Mouse (Mus musculus) spleen, postnatal 10 days (tissue): ENCODE measurements around the gene Ndufb3.
"Not testable (repeated sequence)": the region's sequence is repeated elsewhere in the genome, so short reads cannot be mapped to it uniquely, and the experiment has no call there.

Experiments used
- DNase-seq, 2 experiments: peaks; one replicate each; pipeline ENCODE4 v3.0.0; 2021 to 2022; ENCODE audit warnings: low spot score in 2 of 2

The Ndufb3 gene

DNA sequence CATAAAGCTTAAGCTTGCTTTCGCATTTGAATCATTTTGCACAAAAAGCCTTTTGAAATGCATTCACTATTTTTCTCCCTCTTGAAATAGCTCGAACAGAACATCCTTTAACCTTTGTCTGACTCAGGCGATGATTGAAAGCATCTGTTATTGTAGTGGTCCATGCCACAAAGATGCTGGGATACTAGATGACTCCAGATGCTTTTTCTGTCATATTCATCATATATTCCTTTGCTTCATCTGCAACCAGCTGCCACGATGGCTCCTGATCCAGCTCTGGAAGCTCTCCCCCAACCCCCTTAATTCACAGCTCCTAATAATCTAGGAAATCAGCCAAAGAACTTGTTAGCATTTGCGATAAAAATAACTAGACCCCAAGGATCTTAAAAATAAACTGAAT lies 30.9 kb downstream of the Ndufb3 start:
- DNase-seq, result no peak

GRCm38 (mm10) chr1:58617978-58618668 lies 31.9 kb downstream of the Ndufb3 start:
- no peak for DNase-seq

GRCm38 (mm10) chr1:58618766-58619165 lies 32.6 kb downstream of the Ndufb3 start:
- peak in 1 of 2 experiments; percentile 19 for DNase-seq

GRCm38 (mm10) chr1:58621251-58621650 lies 35.1 kb downstream of the Ndufb3 start:
- DNase-seq, result no peak

GRCm38 (mm10) chr1:58621996-58622748 lies 36.0 kb downstream of the Ndufb3 start:
- no peak for DNase-seq

DNA sequence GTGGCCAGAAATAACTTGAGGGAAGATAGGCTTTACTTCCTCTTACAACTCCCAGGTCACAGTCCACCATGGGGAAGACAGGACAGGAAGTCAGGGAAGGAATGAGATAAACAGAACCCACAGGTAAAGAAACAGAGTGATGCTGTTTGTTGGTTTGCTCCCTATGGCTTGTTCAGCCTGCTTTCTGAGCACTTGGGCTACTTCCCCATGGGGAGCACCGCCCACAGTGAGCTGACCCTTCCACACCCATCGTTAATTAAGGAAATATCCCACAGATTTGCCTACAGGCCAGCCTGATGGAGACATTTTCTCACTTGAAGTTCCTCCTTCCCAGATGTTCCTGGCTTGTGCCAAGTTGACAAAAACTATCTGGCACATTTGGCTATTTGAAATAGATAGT lies 42.7 kb downstream of the Ndufb3 start:
- DNase-seq, result not testable (repeated sequence)
